ENCODE assay signal across 26 mouse cellular contexts in genomic region chr10:89626714-89627113, GRCm38 (mm10). TPM values are rescaled to one million over a fixed set of nuclear protein-coding genes. Genes with fewer than 3 reads are reported as not detected.
DNase-seq lines count a peak whose midpoint lies in the region; ATAC-seq lines count a peak whose summit lies in the region.
"Had no signal": no experiment of that assay in that cellular context is flagged by ENCODE, and none has a peak within 500 bp of the region (broad histone marks: within the 10 kb centered on the region; RNA-seq: fewer than 3 reads in every experiment).

No protein-coding gene starts in this region.

- DNase-seq in heart, adult 11 months, result peak; percentile 30
- no peak for DNase-seq in heart, postnatal 25 days (ENCODE audit: low spot score)
- DNase-seq in kidney, adult 9 months, result peak; percentile 53
- DNase-seq in kidney, postnatal 10 days, result no peak
- DNase-seq in liver, embryonic 11.5 days (ENCODE audit: low spot score), result no peak
- peak; percentile 33 for DNase-seq in midbrain, embryonic 11.5 days (ENCODE audit: low spot score, missing footprints)
- DNase-seq in midbrain, embryonic 14.5 days, result no peak
- DNase-seq: adrenal gland, adult 8-10 months; adrenal gland, postnatal 14 days; adrenal gland, postnatal 36 days; B cell, adult 2 months; cerebellum, adult 11-12 months; cerebellum, adult 2 months; cerebellum, adult 9-10 months; cerebellum, postnatal 10 days; cerebellum, postnatal 25 days had no signal

- no peaks in the 10 kb centered on the region for H3K36me3 ChIP-seq in liver, embryonic 16.5 days (ENCODE audit: control insufficient read depth, insufficient read depth)
- H3K36me3 ChIP-seq in liver, embryonic 11.5 days (ENCODE audit: control insufficient read depth, insufficient read depth, low read length), result no peaks in the 10 kb centered on the region
- H3K36me3 ChIP-seq in midbrain, embryonic 11.5 days (ENCODE audit: control insufficient read depth, insufficient read depth, low read length), result no peaks in the 10 kb centered on the region
- no peaks in the 10 kb centered on the region for H3K36me3 ChIP-seq in midbrain, embryonic 14.5 days (ENCODE audit: control insufficient read depth, insufficient read depth, low read length)
- H3K36me3 ChIP-seq: embryonic facial prominence, embryonic 10.5 days; embryonic facial prominence, embryonic 12.5 days; G1E had no signal

- no peak overlapping the region for H3K9ac ChIP-seq in liver, embryonic 16.5 days (ENCODE audit: low read depth, low read length)
- no peak overlapping the region for H3K9ac ChIP-seq in liver, embryonic 11.5 days (ENCODE audit: low read depth, low read length)
- no peak overlapping the region for H3K9ac ChIP-seq in midbrain, embryonic 11.5 days (ENCODE audit: low read length)
- no peak overlapping the region for H3K9ac ChIP-seq in midbrain, embryonic 14.5 days (replicated peaks; ENCODE audit: low read length)
- H3K9ac ChIP-seq: embryonic facial prominence, embryonic 12.5 days; forebrain, embryonic 13.5 days had no signal

- 67% methylated on average over 2 of the region's 2 CpGs for WGBS in liver, embryonic 16.5 days (ENCODE audit: insufficient replicate concordance)
- WGBS in liver, embryonic 11.5 days, result 86% methylated on average over 2 of the region's 2 CpGs
- whole genome bisulfite sequencing in midbrain, embryonic 11.5 days, result 84% methylated on average over 2 of the region's 2 CpGs
- 79% methylated on average over 2 of the region's 2 CpGs for WGBS in midbrain, embryonic 14.5 days

- no peaks in the 10 kb centered on the region for H3K9me3 ChIP-seq in liver, embryonic 16.5 days (replicated peaks; ENCODE audit: control insufficient read depth, low read length)
- no peaks in the 10 kb centered on the region for H3K9me3 ChIP-seq in liver, embryonic 11.5 days (ENCODE audit: control insufficient read depth, low read length)
- no peaks in the 10 kb centered on the region for H3K9me3 ChIP-seq in midbrain, embryonic 11.5 days (ENCODE audit: control insufficient read depth, low read length)
- no peaks in the 10 kb centered on the region for H3K9me3 ChIP-seq in midbrain, embryonic 14.5 days (ENCODE audit: control insufficient read depth, low read length)
- H3K9me3 ChIP-seq: embryonic facial prominence, embryonic 10.5 days; embryonic facial prominence, embryonic 12.5 days; forebrain, embryonic 13.5 days; G1E had no signal

- intact Hi-C loops in heart, postnatal 25 days (cut with DNase I), result no loop called here

- no peaks in the 10 kb centered on the region for H3K27me3 ChIP-seq in liver, embryonic 16.5 days (ENCODE audit: control insufficient read depth, insufficient read depth, low read depth, low read length)
- no peaks in the 10 kb centered on the region for H3K27me3 ChIP-seq in liver, embryonic 11.5 days (replicated peaks; ENCODE audit: control insufficient read depth, insufficient read depth, low read length)
- H3K27me3 ChIP-seq in midbrain, embryonic 11.5 days (ENCODE audit: control insufficient read depth, insufficient read depth, low read length), result no peaks in the 10 kb centered on the region
- no peaks in the 10 kb centered on the region for H3K27me3 ChIP-seq in midbrain, embryonic 14.5 days (ENCODE audit: control insufficient read depth, insufficient read depth, low read length)
- H3K27me3 ChIP-seq: CH12.LX; embryonic facial prominence, embryonic 12.5 days; forebrain, embryonic 13.5 days; Patski had no signal

- H3K4me3 ChIP-seq in liver, embryonic 16.5 days (ENCODE audit: low read depth, low read length), result no peak overlapping the region
- H3K4me3 ChIP-seq in liver, embryonic 11.5 days (ENCODE audit: low read depth, low read length), result no peak overlapping the region
- H3K4me3 ChIP-seq in midbrain, embryonic 11.5 days (ENCODE audit: low read depth, low read length), result no peak overlapping the region
- H3K4me3 ChIP-seq in midbrain, embryonic 14.5 days (replicated peaks; ENCODE audit: low read depth, low read length), result no peak overlapping the region
- H3K4me3 ChIP-seq: embryonic facial prominence, embryonic 10.5 days; embryonic facial prominence, embryonic 12.5 days; forebrain, embryonic 13.5 days had no signal

- no peak overlapping the region for H3K4me2 ChIP-seq in liver, embryonic 16.5 days (ENCODE audit: low read depth, low read length)
- H3K4me2 ChIP-seq in liver, embryonic 11.5 days, result no peak overlapping the region
- no peak overlapping the region for H3K4me2 ChIP-seq in midbrain, embryonic 11.5 days
- H3K4me2 ChIP-seq in midbrain, embryonic 14.5 days (ENCODE audit: low read length), result no peak overlapping the region
- H3K4me2 ChIP-seq: embryonic facial prominence, embryonic 12.5 days; forebrain, embryonic 13.5 days had no signal

- no peaks in the 10 kb centered on the region for H3K4me1 ChIP-seq in liver, embryonic 16.5 days (ENCODE audit: control insufficient read depth, low read depth, low read length)
- H3K4me1 ChIP-seq in liver, embryonic 11.5 days (replicated peaks; ENCODE audit: control insufficient read depth, insufficient read depth, low read length), result no peaks in the 10 kb centered on the region
- no peaks in the 10 kb centered on the region for H3K4me1 ChIP-seq in midbrain, embryonic 11.5 days (ENCODE audit: control insufficient read depth, insufficient read depth, low read length)
- H3K4me1 ChIP-seq in midbrain, embryonic 14.5 days (ENCODE audit: control insufficient read depth, insufficient read depth, low read length), result no peaks in the 10 kb centered on the region
- H3K4me1 ChIP-seq: embryonic facial prominence, embryonic 10.5 days; embryonic facial prominence, embryonic 12.5 days; forebrain, embryonic 13.5 days had no signal

- ATAC-seq in liver, embryonic 16.5 days (ENCODE audit: low read depth), result peak; percentile 43; the same call in 1 of the 2 replicates
- ATAC-seq in liver, embryonic 11.5 days (replicated peaks; ENCODE audit: low FRiP score), result no peak
- no peak for ATAC-seq in midbrain, embryonic 11.5 days (ENCODE audit: low FRiP score)
- no peak for ATAC-seq in midbrain, embryonic 14.5 days (ENCODE audit: low FRiP score, low TSS enrichment)
- ATAC-seq: activated CD4-positive, CD25-positive, alpha-beta regulatory T cell, adult 4 months; CD4-positive, CD25-positive, alpha-beta regulatory T cell, adult 4 months; forebrain, embryonic 13.5 days; Patski had no signal

- no peak overlapping the region for H3K27ac ChIP-seq in liver, embryonic 16.5 days (ENCODE audit: low read length)
- no peak overlapping the region for H3K27ac ChIP-seq in liver, embryonic 11.5 days (ENCODE audit: low read depth, low read length)
- no peak overlapping the region for H3K27ac ChIP-seq in midbrain, embryonic 11.5 days (ENCODE audit: low read depth, low read length)
- no peak overlapping the region for H3K27ac ChIP-seq in midbrain, embryonic 14.5 days (replicated peaks; ENCODE audit: low read depth, low read length)
- H3K27ac ChIP-seq: embryonic facial prominence, embryonic 10.5 days; embryonic facial prominence, embryonic 12.5 days; forebrain, embryonic 13.5 days had no signal

RNA-seq across cellular contexts. Expression of gene Slc17a8, which starts 5.7 kb away (rescaled TPM):
- total RNA-seq in heart, postnatal 25 days (2021), result not detected
- 0.06 TPM in 1 of 2 replicates, not detected in the other for polyA plus RNA-seq in liver, embryonic 16.5 days (2015; fragmentation: Nextera tagmentation; extraction: Ambion mirVana)
- 0.13 TPM in 1 of 2 replicates, not detected in the other for polyA plus RNA-seq in liver, embryonic 11.5 days (2014; fragmentation: Nextera tagmentation; extraction: Ambion mirVana)
- polyA plus RNA-seq in midbrain, embryonic 11.5 days (2014; fragmentation: Nextera tagmentation; extraction: Ambion mirVana), result 0.42 and 0.86 TPM in 2 replicates
- polyA plus RNA-seq in midbrain, embryonic 14.5 days (2014; fragmentation: Nextera tagmentation; extraction: Ambion mirVana), result 1.1 and 1.3 TPM in 2 replicates
- total RNA-seq: adrenal gland, adult 18-20 months; CH12.LX had no signal
- polyA plus RNA-seq: CD4-positive, CD25-positive, alpha-beta regulatory T cell, adult 4 months; G1E had no signal

RNA-seq across cellular contexts. Expression of gene Scyl2, which starts 59.4 kb away (rescaled TPM):
- total RNA-seq in heart, postnatal 25 days (2021), result 10 to 100 TPM; 14.9 to 16.3 TPM
- 2.9 and 3.2 TPM in 2 replicates for polyA plus RNA-seq in liver, embryonic 16.5 days (2015; fragmentation: Nextera tagmentation; extraction: Ambion mirVana)
- polyA plus RNA-seq in liver, embryonic 11.5 days (2014; fragmentation: Nextera tagmentation; extraction: Ambion mirVana), result 11.7 and 13.3 TPM in 2 replicates
- polyA plus RNA-seq in midbrain, embryonic 11.5 days (2014; fragmentation: Nextera tagmentation; extraction: Ambion mirVana), result 26.2 and 31.9 TPM in 2 replicates
- polyA plus RNA-seq in midbrain, embryonic 14.5 days (2014; fragmentation: Nextera tagmentation; extraction: Ambion mirVana), result 18.8 and 20.6 TPM in 2 replicates

Comparison
In these comparisons a context has a peak if more than half of its experiments do, and no peak if none do; other contexts are left out.
1. DNase-seq: peak in heart, adult 11 months (single experiment), kidney, adult 9 months (single experiment) and midbrain, embryonic 11.5 days (single experiment); none in heart, postnatal 25 days (single experiment), kidney, postnatal 10 days (single experiment), liver, embryonic 11.5 days (single experiment) and midbrain, embryonic 14.5 days (single experiment).